Mouse (Mus musculus) liver, embryonic 14.5 days (tissue): ENCODE data around the gene Dhrs13.

Source experiments
- CTCF ChIP-seq: IDR thresholded peaks from 2 replicates; pipeline ENCODE4 v1.5.1; 2016; ENCODE audit warnings: antibody characterized with exemption, low read depth, control low read depth
- EP300 ChIP-seq: IDR thresholded peaks from 2 replicates; pipeline ENCODE4 v1.6.1; 2016; ENCODE audit warnings: antibody characterized with exemption, low read depth

DNA sequence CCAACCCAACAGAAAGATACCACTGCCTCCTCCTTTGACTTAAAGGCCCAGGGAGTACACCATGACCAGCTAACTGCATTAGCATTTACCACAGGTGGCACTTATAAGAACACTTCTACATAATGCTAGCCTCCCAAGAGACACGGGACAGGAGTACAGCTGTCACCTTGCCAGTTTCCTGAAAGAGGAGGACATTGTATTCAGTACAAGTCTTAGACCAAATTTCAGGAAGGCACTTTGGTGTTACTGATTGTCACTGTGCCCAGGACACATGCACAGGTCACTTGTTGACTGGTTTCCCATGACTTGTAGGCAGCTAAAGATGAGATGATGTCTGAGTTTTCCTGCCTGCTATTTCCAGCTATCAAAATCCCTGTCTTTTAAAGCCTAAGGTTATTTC, 36.5 kb upstream of the Dhrs13 start:
- TF ChIP-seq CTCF (no peak), EP300 (no peak)
